Mouse (Mus musculus) MEL (cell line): ENCODE results near the gene Cacng5. TPM values are rescaled to one million over a fixed set of nuclear protein-coding genes. Genes with fewer than 3 reads are reported as not detected.
A peak's percentile ranks its signal among the peaks of the same experiment; 100 is the strongest.

ENCODE experiments used
- DNase-seq: peaks from one replicate; pipeline ENCODE4 v3.0.0; 2011; ENCODE audit warnings: low read depth, low spot score
- H3K27ac ChIP-seq: 2 replicates; pipeline ENCODE4 v1.5.1; 2012; ENCODE audit warnings: low read depth, mild to moderate bottlenecking, control low read depth, low read length, moderate library complexity; ENCODE audit not compliant: control insufficient read depth
- H3K27me3 ChIP-seq, 2 experiments: fragments of 150-350 bp in 1 of 2; sonication (generic) in 1 of 2; 2 replicates each; pipeline ENCODE4 v1.6.1; 2012; ENCODE audit warnings: low read length in 2 of 2, mild to moderate bottlenecking in 2 of 2, improper control_type of control experiment in 1 of 2, moderate library complexity in 1 of 2; ENCODE audit not compliant: insufficient read depth in 2 of 2, control insufficient read depth in 1 of 2
- H3K36me3 ChIP-seq, 2 experiments: 2 replicates each; pipeline ENCODE4 v1.6.1; 2012 to 2014; ENCODE audit warnings: low read length in 2 of 2, improper control_type of control experiment in 1 of 2, inconsistent platforms in 1 of 2, mild to moderate bottlenecking in 1 of 2; ENCODE audit not compliant: insufficient read depth in 2 of 2, control insufficient read depth in 1 of 2
- H3K4me1 ChIP-seq, 2 experiments: fragments of 150-350 bp in 1 of 2; sonication (generic) in 1 of 2; 2 replicates each; pipeline ENCODE4 v1.6.1; 2012; ENCODE audit warnings: low read length in 2 of 2, improper control_type of control experiment in 1 of 2, mild to moderate bottlenecking in 1 of 2; ENCODE audit not compliant: insufficient read depth in 2 of 2, control insufficient read depth in 1 of 2
- H3K4me3 ChIP-seq, 2 experiments: fragments of 150-350 bp in 1 of 2; sonication (generic) in 1 of 2; 2 replicates each; pipeline ENCODE4 v1.5.1; 2012; ENCODE audit warnings: low read depth in 2 of 2, low read length in 2 of 2, mild to moderate bottlenecking in 2 of 2, moderate library complexity in 2 of 2, control low read depth in 1 of 2, improper control_type of control experiment in 1 of 2; ENCODE audit not compliant: control insufficient read depth in 1 of 2, insufficient read depth in 1 of 2
- H3K79me2 ChIP-seq: 2 replicates; pipeline ENCODE4 v1.6.1; 2012; ENCODE audit warnings: mild to moderate bottlenecking, low read length, moderate library complexity; ENCODE audit not compliant: control insufficient read depth, poor library complexity, insufficient read depth
- H3K9ac ChIP-seq: 2 replicates; pipeline ENCODE4 v1.6.1; 2012; ENCODE audit warnings: low read depth, mild to moderate bottlenecking, control low read depth, low read length, moderate library complexity; ENCODE audit not compliant: control insufficient read depth, poor library complexity, severe bottlenecking
- H3K9me3 ChIP-seq: fragments of 150-350 bp; sonication (generic); replicated peaks from 2 replicates; pipeline ENCODE4 v1.6.1; 2012; ENCODE audit warnings: mild to moderate bottlenecking, low read length, improper control_type of control experiment, moderate library complexity; ENCODE audit not compliant: insufficient read depth
- BHLHE40 ChIP-seq: IDR thresholded peaks from 2 replicates; pipeline ENCODE4 v1.6.1; 2012; ENCODE audit warnings: low read depth, mild to moderate bottlenecking, inconsistent platforms, low read length, improper control_type of control experiment, borderline replicate concordance
- CTCF ChIP-seq, 3 experiments: IDR thresholded peaks in 2 of 3; conservative IDR thresholded peaks in 1 of 3; 2 replicates each; pipeline ENCODE4 v1.5.1; 2011 to 2012; ENCODE audit warnings: low read length in 3 of 3, low read depth in 2 of 3, mild to moderate bottlenecking in 2 of 3, improper control_type of control experiment in 1 of 3, inconsistent platforms in 1 of 3, mixed read lengths in 1 of 3, moderate library complexity in 1 of 3; ENCODE audit not compliant: control insufficient read depth in 1 of 3, insufficient read depth in 1 of 3, poor library complexity in 1 of 3, severe bottlenecking in 1 of 3
- ELF1 ChIP-seq: IDR thresholded peaks from 2 replicates; pipeline ENCODE4 v1.6.1; 2014; ENCODE audit warnings: low read depth, mild to moderate bottlenecking, inconsistent platforms, low read length, improper control_type of control experiment, moderate library complexity
- EP300 ChIP-seq, 2 experiments: IDR thresholded peaks; 2 replicates each; pipeline ENCODE4 v1.6.1; 2011; ENCODE audit warnings: improper control_type of control experiment in 2 of 2, low read length in 2 of 2, low read depth in 1 of 2, mild to moderate bottlenecking in 1 of 2
- ETS1 ChIP-seq: IDR thresholded peaks from 2 replicates; pipeline ENCODE4 v1.6.1; 2012; ENCODE audit warnings: low read depth, mild to moderate bottlenecking, inconsistent platforms, low read length, improper control_type of control experiment, moderate library complexity
- HCFC1 ChIP-seq: IDR thresholded peaks from 2 replicates; pipeline ENCODE4 v1.6.1; 2012; ENCODE audit warnings: low read depth, mild to moderate bottlenecking, inconsistent platforms, low read length, improper control_type of control experiment, moderate library complexity
- MAFK ChIP-seq: IDR thresholded peaks from 2 replicates; pipeline ENCODE4 v1.6.1; 2011; ENCODE audit warnings: low read depth, mild to moderate bottlenecking, low read length, improper control_type of control experiment, borderline replicate concordance
- MAX ChIP-seq: IDR thresholded peaks from 2 replicates; pipeline ENCODE4 v1.6.1; 2011; ENCODE audit warnings: low read length, improper control_type of control experiment
- MXI1 ChIP-seq: IDR thresholded peaks from 2 replicates; pipeline ENCODE4 v1.6.1; 2011; ENCODE audit warnings: mild to moderate bottlenecking, low read depth, low read length, improper control_type of control experiment
- MYB ChIP-seq: IDR thresholded peaks from 2 replicates; pipeline ENCODE4 v1.6.1; 2011; ENCODE audit warnings: mild to moderate bottlenecking, low read depth, low read length, improper control_type of control experiment
- NELFE ChIP-seq: IDR thresholded peaks from 2 replicates; pipeline ENCODE4 v1.6.1; 2011; ENCODE audit warnings: low read depth, low read length, improper control_type of control experiment
- NRF1 ChIP-seq: IDR thresholded peaks from 2 replicates; pipeline ENCODE4 v1.6.1; 2014; ENCODE audit warnings: low read depth, mild to moderate bottlenecking, inconsistent platforms, low read length, improper control_type of control experiment, moderate library complexity; ENCODE audit not compliant: poor library complexity, insufficient read depth, severe bottlenecking
- RCOR1 ChIP-seq: IDR thresholded peaks from 2 replicates; pipeline ENCODE4 v1.6.1; 2012; ENCODE audit warnings: low read depth, mild to moderate bottlenecking, inconsistent platforms, low read length, improper control_type of control experiment
- SIN3A ChIP-seq: IDR thresholded peaks from 2 replicates; pipeline ENCODE4 v1.6.1; 2012; ENCODE audit warnings: low read length, improper control_type of control experiment, inconsistent platforms
- SMC3 ChIP-seq: IDR thresholded peaks from 2 replicates; pipeline ENCODE4 v1.6.1; 2011; ENCODE audit warnings: low read depth, low read length, improper control_type of control experiment
- TAL1 ChIP-seq: IDR thresholded peaks from 2 replicates; pipeline ENCODE4 v1.6.1; 2012; ENCODE audit warnings: mild to moderate bottlenecking, inconsistent platforms, low read length, moderate library complexity, mixed read lengths
- TCF12 ChIP-seq: IDR thresholded peaks from 2 replicates; pipeline ENCODE4 v1.6.1; 2014; ENCODE audit warnings: low read depth, mild to moderate bottlenecking, inconsistent platforms, low read length, improper control_type of control experiment, moderate library complexity
- UBTF ChIP-seq: IDR thresholded peaks from 2 replicates; pipeline ENCODE4 v1.6.1; 2012; ENCODE audit warnings: low read depth, mild to moderate bottlenecking, inconsistent platforms, low read length, improper control_type of control experiment, moderate library complexity, borderline replicate concordance; ENCODE audit not compliant: insufficient read depth
- ZC3H11A ChIP-seq: IDR thresholded peaks from 2 replicates; pipeline ENCODE4 v1.6.1; 2012; ENCODE audit warnings: low read depth, mild to moderate bottlenecking, inconsistent platforms, low read length, improper control_type of control experiment
- ZNF384 ChIP-seq: IDR thresholded peaks from 2 replicates; pipeline ENCODE4 v1.6.1; 2012; ENCODE audit warnings: low read depth, mild to moderate bottlenecking, inconsistent platforms, low read length, improper control_type of control experiment
- polyA plus RNA-seq, 2 experiments: library from polyadenylated mRNA; stranded (reverse) in 1 of 2; unstranded in 1 of 2; fragments of >175 nt in 1 of 2; fragments of >200 nt in 1 of 2; gene quantifications; 2 replicates each; pipeline versions ENCODE4 v1.2.1 to v1.2.4; 2012; ENCODE audit warnings: low replicate concordance in 2 of 2, low read depth in 1 of 2; ENCODE audit not compliant: insufficient read length in 2 of 2, insufficient read depth in 1 of 2, missing spikeins in 1 of 2
- total RNA-seq: library from RNA; depleted of rRNA; stranded (reverse); fragments of 300-350 nt; gene quantifications from 2 replicates; pipeline ENCODE4 v1.2.3, GENCODE M21; 2012

Cacng5 gene
- total and polyA plus RNA-seq, 3 experiments = not detected

DNA sequence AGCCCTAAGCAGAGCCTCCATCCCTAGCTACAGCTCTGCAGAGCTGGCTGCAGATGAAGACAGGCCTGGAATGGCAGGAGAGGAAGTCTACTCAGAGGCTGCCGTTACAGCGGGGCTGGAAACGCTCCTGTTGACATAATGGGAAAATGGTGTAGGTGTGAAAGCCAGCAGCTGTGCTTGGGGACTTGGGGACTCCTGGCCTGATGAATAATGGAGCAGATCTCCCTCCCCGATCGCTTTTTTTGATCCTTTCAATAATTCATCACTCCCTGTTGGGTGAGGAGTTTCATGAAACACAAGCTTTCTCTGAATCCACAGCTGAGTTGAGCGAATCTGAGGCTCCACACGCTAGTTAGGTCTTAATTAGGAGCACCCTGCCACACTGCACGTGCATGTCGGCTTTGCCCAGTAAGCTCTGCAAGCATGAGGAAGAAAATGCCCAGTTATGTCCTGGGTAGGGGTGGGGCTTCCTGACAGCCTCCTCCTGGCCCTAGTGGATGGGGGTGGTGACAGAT lies 2.9 kb upstream of the Cacng5 start:
- Histone ChIP-seq H3K27ac (no peak overlapping the region), H3K4me3 (no peak overlapping the region), H3K9ac (no peak overlapping the region), H3K9me3 (no peaks in the 10 kb centered on the region), H3K4me1 (no peaks in the 10 kb centered on the region), H3K27me3 (no peaks in the 10 kb centered on the region), H3K79me2 (no peaks in the 10 kb centered on the region), H3K36me3 (no peaks in the 10 kb centered on the region)
- no peak for TF ChIP-seq NRF1
- TF ChIP-seq SMC3 = no peak
- TF ChIP-seq MAX = no peak
- no peak for TF ChIP-seq ZNF384
- TF ChIP-seq MXI1 = no peak
- TF ChIP-seq EP300 (IDR thresholded peaks at IDR 0.05; ENCODE audit: low read depth in 1 of 2, low read length in 2 of 2) = no peak
- no peak for TF ChIP-seq MYB
- no peak for TF ChIP-seq ETS1
- no peak for TF ChIP-seq ELF1
- no peak for TF ChIP-seq ZC3H11A
- no peak for TF ChIP-seq MAFK
- no peak for TF ChIP-seq BHLHE40
- DNase-seq = no peak

DNA sequence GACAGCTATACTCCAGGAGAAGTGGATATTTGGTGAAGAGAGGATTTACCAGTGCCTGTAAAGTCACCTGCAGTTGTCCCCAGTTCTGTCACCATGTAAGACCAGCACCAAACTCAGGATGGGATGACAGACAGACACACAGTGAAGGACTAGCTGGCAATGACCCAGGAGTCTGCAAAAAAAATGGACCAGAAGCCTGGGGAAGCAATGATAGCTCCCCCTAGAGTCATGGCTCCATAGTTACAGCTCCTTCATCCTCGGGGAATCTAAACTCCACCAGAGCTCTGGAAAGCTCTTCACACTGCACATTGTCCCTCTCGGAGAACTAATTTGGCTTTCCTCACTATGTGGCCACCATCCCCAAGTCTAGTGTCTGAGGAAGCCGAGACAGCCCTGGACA lies 1.5 kb downstream of the Cacng5 start:
- H3K36me3 ChIP-seq = no peaks in the 10 kb centered on the region
- H3K9me3 ChIP-seq = no peaks in the 10 kb centered on the region
- no peak overlapping the region for H3K27ac ChIP-seq
- no peak overlapping the region for H3K9ac ChIP-seq
- DNase-seq = no peak
- no peak overlapping the region for H3K4me3 ChIP-seq
- TF ChIP-seq NELFE (no peak), HCFC1 (no peak), TAL1 (no peak), MAX (no peak), RCOR1 (no peak), TCF12 (no peak), MYB (no peak), CTCF (IDR thresholded peaks at IDR 0.05 in 2 of 3, conservative IDR thresholded peaks at IDR 0.05 in 1 of 3; ENCODE audit: control insufficient read depth in 1 of 3, insufficient read depth in 1 of 3, low read depth in 2 of 3, low read length in 3 of 3, poor library complexity in 1 of 3, severe bottlenecking in 1 of 3) (peak; percentile 26 to 38 (median 32)), SMC3 (peak; percentile 24; the same call in 1 of the 2 replicates), SIN3A (no peak), UBTF (no peak)
- TF ChIP-seq, all 39 proteins: peak for 2
- H3K27me3 ChIP-seq = no peaks in the 10 kb centered on the region
- H3K79me2 ChIP-seq = no peaks in the 10 kb centered on the region
- H3K4me1 ChIP-seq = no peaks in the 10 kb centered on the region
